Mouse (Mus musculus) heart, postnatal 0 days (tissue): ENCODE measurements around the gene Zfp639.

Source experiments
- CTCF ChIP-seq: IDR thresholded peaks from 2 replicates; pipeline ENCODE4 v1.5.1; 2016; ENCODE audit warnings: antibody characterized with exemption, control low read depth, low read depth
- EP300 ChIP-seq: IDR thresholded peaks from 2 replicates; pipeline ENCODE4 v1.6.1; 2016; ENCODE audit warnings: antibody characterized with exemption, low read depth

DNA sequence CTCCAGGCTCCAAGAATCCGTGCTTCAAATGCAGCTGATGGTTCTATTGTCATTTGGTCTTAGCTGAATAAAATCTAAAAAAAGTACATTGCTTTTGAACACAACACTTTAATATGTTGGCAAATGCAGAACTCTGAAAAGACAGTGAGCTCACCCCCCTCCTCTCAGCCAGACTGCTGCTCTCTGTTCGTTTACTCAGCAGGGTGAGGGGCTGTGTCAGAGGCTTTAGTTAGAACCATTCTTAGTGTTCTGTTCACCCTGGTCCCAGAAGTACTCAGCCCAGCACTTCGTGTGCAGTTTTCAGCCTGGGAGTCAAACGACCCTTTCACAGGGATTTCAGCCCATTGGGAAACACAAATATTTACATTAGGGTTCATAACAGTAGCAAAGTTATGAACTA lies 41.6 kb upstream of the Zfp639 start:
- TF ChIP-seq CTCF, result no peak
- no peak for TF ChIP-seq EP300
